Mouse (Mus musculus): ENCODE results near the gene Card14.
A peak's percentile ranks its signal among the peaks of the same experiment; 100 is the strongest.

GRCm38 (mm10) chr11:119375425-119375824 lies 67.9 kb downstream of the Card14 start:
- 0 out of 2 replicates have a peak, but pooled peaks have one; percentile 13 for TF ChIP-seq EP300 (IDR thresholded peaks at IDR 0.05)
- no peak for TF ChIP-seq CTCF (IDR thresholded peaks at IDR 0.05)
